Mouse (Mus musculus): ENCODE results near the gene Fn1. TPM values are rescaled to one million over a fixed set of nuclear protein-coding genes. Genes with fewer than 3 reads are reported as not detected.

The Fn1 gene
- total RNA-seq, 4 experiments from 2014 or later = 18.4 to 36.6 (median 23.6) TPM

Other genes starting within 250 kb of the Fn1 start
- gene Abca12, start 238.3 kb downstream of the Fn1 start, total RNA-seq (2022) = not detected
- 10 to 100 TPM; 23.2 to 29.8 (median 25.6) TPM for gene Atic, start 96.0 kb downstream of the Fn1 start, total RNA-seq (2022)